In genomic region chr5:28318671-28319070, GRCm38 (mm10) we compare ENCODE assay signal across 8 mouse cellular contexts. TPM values are rescaled to one million over a fixed set of nuclear protein-coding genes. Genes with fewer than 3 reads are reported as not detected.
A peak's percentile ranks its signal among the peaks of the same experiment; 100 is the strongest.
DNase-seq lines count a peak whose midpoint lies in the region; ATAC-seq and TF ChIP-seq lines count a peak whose summit lies in the region.

No protein-coding gene starts in this region.

- no peak for ATAC-seq in forebrain, embryonic 14.5 days
- no peak for ATAC-seq in liver, embryonic 15.5 days (ENCODE audit: insufficient read depth)

- WGBS in forebrain, embryonic 14.5 days = 56% methylated on average over 2 of the region's 2 CpGs
- 52% methylated on average over 2 of the region's 2 CpGs for WGBS in liver, embryonic 15.5 days (ENCODE audit: insufficient replicate concordance)

- H3K9me3 ChIP-seq in forebrain, embryonic 14.5 days (replicated peaks; ENCODE audit: control insufficient read depth, low read length) = no peaks in the 10 kb centered on the region
- no peaks in the 10 kb centered on the region for H3K9me3 ChIP-seq in liver, embryonic 15.5 days (replicated peaks)

- peak overlapping the region; percentile 23 for H3ac ChIP-seq in C2C12 (ENCODE audit: control insufficient read depth, insufficient read length, low read depth)

- H3K79me2 ChIP-seq in C2C12 (ENCODE audit: control insufficient read depth, insufficient read depth) = peaks cover 68% of the 10 kb centered on the region

- peaks cover 14% of the 10 kb centered on the region for H3K4me1 ChIP-seq in forebrain, embryonic 14.5 days (ENCODE audit: control insufficient read depth, insufficient read depth, low read length)
- H3K4me1 ChIP-seq in liver, embryonic 15.5 days (replicated peaks) = peaks cover 54% of the 10 kb centered on the region

- no peak for TF ChIP-seq CTCF in C2C12 (IDR thresholded peaks at IDR 0.05; ENCODE audit: control insufficient read depth, insufficient read depth, insufficient read length)

- intact Hi-C loops in heart, postnatal 14 days (cut with DNase I) = no loop called here

- H3K4me3 ChIP-seq in C2C12 (ENCODE audit: insufficient read depth, poor library complexity, severe bottlenecking) = no peak overlapping the region
- peak overlapping the region; percentile 96; the same call in 1 of the 2 replicates for H3K4me3 ChIP-seq in forebrain, embryonic 14.5 days (ENCODE audit: low read depth, low read length)
- peak overlapping the region; percentile 93 for H3K4me3 ChIP-seq in liver, embryonic 15.5 days (replicated peaks)

- no peaks in the 10 kb centered on the region for H3K27me3 ChIP-seq in C2C12 (ENCODE audit: control insufficient read depth, insufficient read depth, insufficient read length)
- no peaks in the 10 kb centered on the region for H3K27me3 ChIP-seq in forebrain, embryonic 14.5 days (replicated peaks; ENCODE audit: control insufficient read depth, insufficient read depth, low read length)
- no peaks in the 10 kb centered on the region for H3K27me3 ChIP-seq in liver, embryonic 15.5 days

- peak; percentile 13 for DNase-seq in heart, adult 11 months
- no peak for DNase-seq in heart, postnatal 14 days
- no peak for DNase-seq in forebrain, embryonic 14.5 days (ENCODE audit: low spot score)
- no peak for DNase-seq in adrenal gland, postnatal 25 days
- DNase-seq in retina, embryonic 14.5 days (ENCODE audit: low spot score) = no peak
- no peak for DNase-seq in right cerebral cortex, postnatal 4 days

- 0 out of 2 replicates have a peak overlapping the region, but pooled peaks have one; percentile 0 for H3K9ac ChIP-seq in forebrain, embryonic 14.5 days (ENCODE audit: low read length)
- peak overlapping the region; percentile 98 for H3K9ac ChIP-seq in liver, embryonic 15.5 days

- peaks cover 10% of the 10 kb centered on the region for H3K36me3 ChIP-seq in C2C12 (ENCODE audit: control insufficient read depth, insufficient read depth)
- no peaks in the 10 kb centered on the region for H3K36me3 ChIP-seq in forebrain, embryonic 14.5 days (ENCODE audit: control insufficient read depth, insufficient read depth, low read length)
- 0 out of 2 replicates have a peak, but pooled peaks cover 3% of the 10 kb centered on the region for H3K36me3 ChIP-seq in liver, embryonic 15.5 days (replicated peaks)

- H3K79me3 ChIP-seq in C2C12 (ENCODE audit: low read depth) = peaks cover 59% of the 10 kb centered on the region

- H3K4me2 ChIP-seq in forebrain, embryonic 14.5 days (ENCODE audit: low read length) = peak overlapping the region; percentile 77
- peak overlapping the region; percentile 87 for H3K4me2 ChIP-seq in liver, embryonic 15.5 days

- H3K27ac ChIP-seq in forebrain, embryonic 14.5 days (ENCODE audit: low read depth, low read length) = no peak overlapping the region
- peak overlapping the region; percentile 61; the same call in 1 of the 2 replicates for H3K27ac ChIP-seq in liver, embryonic 15.5 days (replicated peaks)

TF ChIP-seq in C2C12, 6 proteins besides CTCF, POLR2A, EP300 and RAD21:
- TF ChIP-seq USF1 (IDR thresholded peaks at IDR 0.05; ENCODE audit: low read depth) (no peak), MAX (IDR thresholded peaks at IDR 0.05) (no peak), CEBPB (IDR thresholded peaks at IDR 0.05; ENCODE audit: low read depth) (no peak), MYOD1 (IDR thresholded peaks at IDR 0.05; ENCODE audit: control insufficient read depth, insufficient read length, low read depth) (no peak), MYOG (IDR thresholded peaks at IDR 0.05; ENCODE audit: control insufficient read depth, extremely low read depth, insufficient read length) (no peak), FOSL1 (IDR thresholded peaks at IDR 0.05; ENCODE audit: insufficient read depth, low read length, poor library complexity, severe bottlenecking) (no peak)
TF ChIP-seq in C2C12: peak in this region for 0.

RNA-seq across cellular contexts. Expression of gene Rbm33, which starts 1.8 kb away (rescaled TPM):
- total RNA-seq in heart, postnatal 14 days (2021) = 10 to 100 TPM; 33.7 to 39.7 TPM
- polyA plus RNA-seq in C2C12 (2012; fragmentation: generic; extraction: Trizol) = 10.1 TPM
- polyA plus RNA-seq in forebrain, embryonic 14.5 days (2014; fragmentation: Nextera tagmentation; extraction: Ambion mirVana) = 21.4 and 21.7 TPM in 2 replicates
- 6.4 TPM in 2 replicates for polyA plus RNA-seq in liver, embryonic 15.5 days (2015; fragmentation: Nextera tagmentation; extraction: Ambion mirVana)
- 43.4 and 54.4 TPM in 2 replicates for total RNA-seq in adrenal gland, postnatal 25 days (2021)
